Mouse (Mus musculus) spleen, adult 2 months (tissue): ENCODE data around the gene Rnft1. TPM values are rescaled to one million over a fixed set of nuclear protein-coding genes. Genes with fewer than 3 reads are reported as not detected.
"Not testable (repeated sequence)": the region's sequence is repeated elsewhere in the genome, so short reads cannot be mapped to it uniquely, and the experiment has no call there.

Source experiments
- DNase-seq, 2 experiments: peaks; one replicate each; pipeline versions ENCODE4 v3.0.0 to v3.0.0-alpha.2; 2012 to 2021; ENCODE audit warnings: low spot score in 2 of 2, low read depth in 1 of 2
- H3K27ac ChIP-seq: fragments of 200-500 bp; 2 replicates; pipeline ENCODE4 v1.5.1; 2012; ENCODE audit warnings: low read length, inconsistent platforms; ENCODE audit not compliant: insufficient read depth
- H3K27me3 ChIP-seq: fragments of 200-500 bp; 2 replicates; pipeline ENCODE4 v1.6.1; 2012; ENCODE audit warnings: mild to moderate bottlenecking, moderate library complexity, low read length, inconsistent platforms; ENCODE audit not compliant: control insufficient read depth, insufficient read depth
- H3K36me3 ChIP-seq: fragments of 200-500 bp; 2 replicates; pipeline ENCODE4 v1.6.1; 2012; ENCODE audit warnings: mild to moderate bottlenecking, low read length, inconsistent platforms; ENCODE audit not compliant: control insufficient read depth, insufficient read depth
- H3K4me1 ChIP-seq: fragments of 200-500 bp; 2 replicates; pipeline ENCODE4 v1.6.1; 2011; ENCODE audit warnings: inconsistent platforms; ENCODE audit not compliant: control insufficient read depth, insufficient read depth, insufficient read length
- H3K4me3 ChIP-seq: fragments of 200-500 bp; 2 replicates; pipeline ENCODE4 v1.5.1; 2011; ENCODE audit warnings: mild to moderate bottlenecking, inconsistent platforms; ENCODE audit not compliant: insufficient read depth, insufficient read length; ENCODE audit errors: extremely low read depth
- CTCF ChIP-seq: fragments of 200-500 bp; IDR thresholded peaks from 2 replicates; pipeline ENCODE4 v1.5.1; 2011; ENCODE audit warnings: mild to moderate bottlenecking, inconsistent platforms; ENCODE audit not compliant: insufficient read depth, insufficient read length, insufficient replicate concordance; ENCODE audit errors: extremely low read depth
- POLR2A ChIP-seq: fragments of 200-500 bp; IDR thresholded peaks from 2 replicates; pipeline ENCODE4 v1.6.1; 2011; ENCODE audit warnings: low read depth, low read length, inconsistent platforms
- WGBS: fragments of 180-500 bp; shearing (Covaris S2); methylation state at CpG from one replicate; pipeline ENCODE4 v1.1.7; 2018; 5-methylcytosine and 5-hydroxymethylcytosine counted together
- polyA plus RNA-seq: library from polyadenylated mRNA; depleted of rRNA; stranded (reverse); fragments of >200 nt; gene quantifications from 2 replicates; pipeline ENCODE4 v1.2.3, GENCODE M21; 2012

Gene Rnft1
- polyA plus RNA-seq, 1 experiment = 2.9 TPM

DNA sequence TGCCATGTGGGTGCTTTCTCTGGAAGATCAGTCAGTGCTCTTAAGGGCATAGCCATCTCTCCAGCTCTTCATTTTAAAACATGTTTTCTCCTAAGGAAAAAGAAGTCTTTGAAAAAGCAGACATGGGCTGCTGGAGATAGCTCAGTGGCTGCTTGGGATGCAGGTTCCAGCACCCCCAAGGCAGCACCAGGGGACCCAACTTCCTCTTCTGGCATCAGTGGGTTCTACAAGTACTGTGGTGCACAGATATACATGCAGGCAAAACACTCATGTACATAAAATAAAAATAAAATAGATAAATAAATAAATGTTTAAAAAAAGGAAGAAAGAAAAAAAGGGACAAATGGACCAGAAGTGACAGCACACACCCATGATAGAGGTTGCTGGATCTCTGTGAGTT, 21.9 kb upstream of the Rnft1 start:
- no peak for TF ChIP-seq POLR2A
- TF ChIP-seq CTCF = no peak
- no peak for DNase-seq
- H3K4me1 ChIP-seq = no peaks in the 10 kb centered on the region

DNA sequence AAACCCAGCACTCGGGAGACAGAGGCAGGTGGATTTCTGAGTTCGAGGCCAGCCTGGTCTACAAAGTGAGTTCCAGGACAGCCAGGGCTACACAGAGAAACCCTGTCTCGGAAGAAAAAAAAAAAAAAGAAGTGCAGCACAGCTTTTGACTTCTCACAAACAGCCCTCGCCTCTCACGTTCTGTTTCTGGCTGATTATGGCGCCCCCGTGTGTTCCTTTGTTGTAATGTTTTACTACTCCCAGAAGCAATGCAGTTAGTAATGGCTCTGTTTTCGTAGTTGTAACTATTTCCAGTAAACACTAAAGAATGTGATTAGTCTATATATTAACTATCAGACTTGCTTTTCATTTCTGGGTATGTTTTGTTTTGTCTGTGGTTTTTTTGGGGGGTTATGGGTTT, 20.2 kb upstream of the Rnft1 start:
- not testable (repeated sequence) for H3K27me3 ChIP-seq, H3K4me1 ChIP-seq, H3K27ac ChIP-seq, H3K4me3 ChIP-seq, H3K36me3 ChIP-seq
- DNase-seq = peak; percentile 59 to 60
- 18% methylated on average over 8 of the region's 8 CpGs for WGBS
- TF ChIP-seq CTCF = peak; percentile 60; the same call in 1 of the 2 replicates

More for the DNA sequence above, 21.9 kb upstream of the Rnft1 start:
- H3K27me3 ChIP-seq = no peaks in the 10 kb centered on the region
- H3K36me3 ChIP-seq = no peaks in the 10 kb centered on the region
- H3K4me3 ChIP-seq = no peak overlapping the region
- H3K27ac ChIP-seq = no peak overlapping the region

DNA sequence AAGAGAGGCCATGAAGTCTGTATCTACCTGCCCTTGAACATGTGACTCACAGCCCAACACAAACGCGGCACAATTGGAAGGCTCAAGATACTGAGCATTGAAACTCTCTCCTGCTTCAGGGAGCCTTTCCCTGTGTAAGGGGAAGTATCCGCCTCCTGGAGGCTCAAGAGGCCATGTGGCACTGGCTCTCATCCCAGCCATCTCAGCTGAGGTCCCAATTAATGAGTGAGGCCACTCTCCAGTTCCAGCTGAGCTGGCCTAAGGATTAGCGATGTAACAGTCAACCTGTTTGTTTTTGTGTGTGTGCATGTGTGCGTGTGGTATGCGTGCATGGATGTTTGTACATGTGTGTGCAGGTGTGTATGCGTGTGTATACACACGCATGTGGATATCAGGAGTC, 16.1 kb upstream of the Rnft1 start:
- Histone ChIP-seq H3K27ac (no peak overlapping the region), H3K27me3 (no peaks in the 10 kb centered on the region), H3K36me3 (no peaks in the 10 kb centered on the region), H3K4me3 (no peak overlapping the region), H3K4me1 (peaks cover 2% of the 10 kb centered on the region; the same call in 1 of the 2 replicates)
- no peak for DNase-seq
- TF ChIP-seq POLR2A (no peak), CTCF (no peak)
- WGBS = 92% methylated on average over 8 of the region's 8 CpGs

DNA sequence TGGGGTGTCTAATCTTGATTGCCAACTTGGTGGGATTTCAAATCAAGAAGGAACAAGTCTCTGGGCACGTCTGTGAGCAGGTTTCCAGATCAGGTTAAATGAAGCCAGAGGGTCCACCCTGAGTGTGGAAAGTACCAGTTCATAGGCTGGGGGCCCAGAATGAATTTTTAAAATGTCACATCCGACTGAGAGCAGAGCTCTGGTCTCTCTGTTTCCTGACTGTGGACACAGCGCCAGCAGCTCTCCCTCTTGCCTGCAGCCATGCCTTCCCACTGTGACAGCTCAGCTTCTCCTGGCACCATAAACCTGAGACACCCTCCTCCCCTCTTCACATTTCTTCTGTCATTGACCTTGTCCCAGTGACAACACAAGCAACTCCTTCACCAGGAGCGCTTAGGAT, 15.5 kb upstream of the Rnft1 start:
- no peak overlapping the region for H3K27ac ChIP-seq
- peaks cover 2% of the 10 kb centered on the region; the same call in 1 of the 2 replicates for H3K4me1 ChIP-seq
- H3K36me3 ChIP-seq = no peaks in the 10 kb centered on the region
- TF ChIP-seq CTCF = no peak
- TF ChIP-seq POLR2A = no peak
- no peaks in the 10 kb centered on the region for H3K27me3 ChIP-seq
- 77% methylated on average over 4 of the region's 4 CpGs for WGBS
- DNase-seq = no peak
- no peak overlapping the region for H3K4me3 ChIP-seq

DNA sequence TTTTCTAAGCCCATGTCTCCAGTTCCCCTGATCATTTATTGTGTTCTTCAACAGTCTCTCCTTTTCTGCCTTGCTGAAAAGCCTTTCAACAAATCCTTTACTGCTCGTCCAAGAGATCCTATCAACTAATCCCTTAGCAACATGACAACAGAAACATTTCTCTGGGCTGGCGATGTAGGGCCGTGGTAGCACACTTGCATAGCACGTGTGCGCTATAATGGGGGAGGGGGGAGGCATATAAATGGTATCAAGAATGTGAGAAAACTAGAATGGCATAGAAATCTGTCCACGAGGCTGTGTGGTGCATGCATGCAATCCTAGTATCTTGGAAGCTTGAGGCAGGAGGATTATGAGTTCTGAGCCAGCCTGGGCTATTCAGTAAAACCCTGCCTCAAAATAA, 12.7 kb upstream of the Rnft1 start:
- H3K4me3 ChIP-seq = no peak overlapping the region
- H3K36me3 ChIP-seq = no peaks in the 10 kb centered on the region
- WGBS = 80% methylated on average over 6 of the region's 6 CpGs
- TF ChIP-seq POLR2A = no peak
- TF ChIP-seq CTCF = no peak
- H3K27me3 ChIP-seq = no peaks in the 10 kb centered on the region
- H3K27ac ChIP-seq = no peak overlapping the region
- H3K4me1 ChIP-seq = peaks cover 2% of the 10 kb centered on the region; the same call in 1 of the 2 replicates
- DNase-seq = no peak

DNA sequence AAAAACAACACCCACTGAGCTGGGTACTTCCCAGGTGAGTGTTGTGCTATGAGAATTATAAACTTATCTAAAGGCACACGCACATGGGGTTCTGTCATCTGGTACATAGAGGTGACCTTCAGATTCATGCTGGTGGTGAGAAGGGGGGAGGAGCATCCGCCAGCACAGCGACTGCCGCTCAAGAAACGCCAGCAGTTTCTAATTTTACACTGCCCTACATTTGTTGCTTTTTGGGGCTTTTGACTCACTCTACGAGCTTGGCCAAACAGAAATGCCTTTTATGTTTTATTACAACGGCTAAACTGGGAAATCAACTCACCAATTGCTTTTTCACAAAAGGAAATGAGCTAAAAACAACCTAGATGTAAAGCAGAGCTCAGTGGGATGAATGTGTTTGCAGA, 11.7 kb upstream of the Rnft1 start:
- H3K36me3 ChIP-seq = no peaks in the 10 kb centered on the region
- no peak for DNase-seq
- H3K27ac ChIP-seq = no peak overlapping the region
- no peaks in the 10 kb centered on the region for H3K27me3 ChIP-seq
- TF ChIP-seq POLR2A (no peak), CTCF (no peak)
- H3K4me3 ChIP-seq = peak overlapping the region; percentile 22; the same call in 1 of the 2 replicates
- 4% methylated on average over 7 of the region's 7 CpGs for WGBS
- H3K4me1 ChIP-seq = peaks cover 2% of the 10 kb centered on the region; the same call in 1 of the 2 replicates

DNA sequence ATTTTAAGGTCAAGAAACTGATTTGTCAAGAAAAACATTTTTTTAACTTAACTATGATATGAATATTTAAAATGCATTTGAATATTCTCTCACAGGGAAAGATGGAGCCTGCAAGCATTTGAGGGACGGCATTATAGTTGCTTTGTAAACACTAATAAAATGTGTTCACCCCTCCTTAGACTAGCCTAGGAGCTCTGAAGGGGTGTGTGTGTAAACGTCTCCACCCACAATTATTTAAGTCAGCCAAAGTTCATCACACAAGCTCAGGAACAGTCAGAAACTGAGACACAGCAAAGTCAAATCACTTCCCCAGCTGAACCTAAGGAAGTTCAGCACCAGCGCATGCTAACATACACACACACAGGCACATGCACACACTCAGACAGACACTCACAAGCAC, 10.9 kb upstream of the Rnft1 start:
- H3K4me1 ChIP-seq = peaks cover 2% of the 10 kb centered on the region; the same call in 1 of the 2 replicates
- 62% methylated on average over 3 of the region's 3 CpGs for WGBS
- H3K36me3 ChIP-seq = no peaks in the 10 kb centered on the region
- DNase-seq = no peak
- H3K27ac ChIP-seq = no peak overlapping the region
- no peaks in the 10 kb centered on the region for H3K27me3 ChIP-seq
- TF ChIP-seq CTCF (no peak), POLR2A (no peak)
- H3K4me3 ChIP-seq = no peak overlapping the region
